12 mouse cellular contexts compared by ENCODE assay signal in the genomic region with DNA sequence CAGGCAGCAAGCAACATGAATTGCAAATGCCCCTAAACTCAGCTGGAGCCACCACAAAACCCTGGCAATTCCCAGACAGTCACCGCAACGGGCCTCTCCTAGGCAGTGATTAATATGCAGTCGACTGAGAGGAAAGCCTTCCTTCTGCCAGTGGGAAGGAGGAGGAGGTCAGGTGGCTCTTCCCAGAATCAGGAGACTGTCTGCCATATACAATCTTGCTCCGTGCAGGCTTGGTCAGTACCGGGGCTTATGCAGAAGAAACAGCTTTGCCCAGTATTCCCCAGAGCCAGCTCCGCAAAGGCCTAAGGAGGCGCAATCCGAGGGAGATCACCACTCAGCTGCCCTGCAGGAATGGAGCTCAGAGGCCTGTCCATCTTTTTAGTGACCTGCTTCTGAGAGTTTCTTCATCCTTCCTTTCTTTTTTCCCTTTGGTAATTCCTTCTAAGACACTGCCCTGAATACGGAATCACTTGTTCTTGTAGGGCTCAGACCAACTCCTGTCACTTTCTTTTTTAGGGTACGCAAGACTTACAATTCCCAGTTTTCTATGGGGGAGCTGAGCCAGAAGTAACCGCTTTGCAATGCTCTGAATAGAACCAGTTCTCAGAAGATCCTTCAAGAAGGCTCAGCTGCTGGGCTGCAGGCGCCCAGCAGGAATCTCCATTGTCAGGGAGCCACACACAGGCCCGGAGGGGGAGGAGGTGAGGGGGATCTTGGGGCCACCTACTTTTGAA.
A peak's percentile ranks its signal among the peaks of the same experiment; 100 is the strongest.
DNase-seq lines count a peak whose midpoint lies in the region; ATAC-seq and TF ChIP-seq lines count a peak whose summit lies in the region.
"Had no signal": no experiment of that assay in that cellular context is flagged by ENCODE, and none has a peak within 500 bp of the region (broad histone marks: within the 10 kb centered on the region; RNA-seq: fewer than 3 reads in every experiment).

No protein-coding gene starts in this region.

- H3K4me3 ChIP-seq in forebrain, embryonic 11.5 days (ENCODE audit: low read depth, low read length) = no peak overlapping the region
- H3K4me3 ChIP-seq in limb, embryonic 10.5 days = no peak overlapping the region
- no peak overlapping the region for H3K4me3 ChIP-seq in neural tube, embryonic 15.5 days (replicated peaks)
- H3K4me3 ChIP-seq in kidney, embryonic 15.5 days (replicated peaks) = no peak overlapping the region
- H3K4me3 ChIP-seq in lung, postnatal 0 days (ENCODE audit: low read depth, low read length) = no peak overlapping the region
- H3K4me3 ChIP-seq: lung, embryonic 15.5 days; myocyte had no signal

- 0 out of 2 replicates have a peak, but pooled peaks have one; percentile 18 for ATAC-seq in frontal cortex, adult (ENCODE audit: low TSS enrichment)
- ATAC-seq in forebrain, embryonic 11.5 days (replicated peaks; ENCODE audit: low FRiP score) = peak; percentile 89
- ATAC-seq in neural tube, embryonic 15.5 days (ENCODE audit: low FRiP score) = peak; percentile 64
- no peak for ATAC-seq in kidney, embryonic 15.5 days (replicated peaks; ENCODE audit: low FRiP score)
- no peak for ATAC-seq in lung, postnatal 0 days

- no peak for DNase-seq in frontal cortex, adult 2 months (ENCODE audit: extremely low spot score in 1 of 2, low spot score in 1 of 2)
- DNase-seq in forebrain, embryonic 11.5 days (ENCODE audit: low spot score) = peak; percentile 87
- DNase-seq in limb, embryonic 10.5 days (ENCODE audit: low spot score) = no peak
- DNase-seq in spleen, adult 18-20 months = no peak
- DNase-seq in lung, postnatal 0 days (ENCODE audit: low spot score) = no peak
- DNase-seq: gastrocnemius, postnatal 14 days; thymus, postnatal 14 days had no signal

- no peaks in the 10 kb centered on the region for H3K9me3 ChIP-seq in forebrain, embryonic 11.5 days (ENCODE audit: control insufficient read depth, low read length)
- no peaks in the 10 kb centered on the region for H3K9me3 ChIP-seq in limb, embryonic 10.5 days (replicated peaks)
- no peaks in the 10 kb centered on the region for H3K9me3 ChIP-seq in neural tube, embryonic 15.5 days (replicated peaks)
- no peaks in the 10 kb centered on the region for H3K9me3 ChIP-seq in kidney, embryonic 15.5 days (replicated peaks)
- no peaks in the 10 kb centered on the region for H3K9me3 ChIP-seq in lung, postnatal 0 days (ENCODE audit: low read length)
- H3K9me3 ChIP-seq: lung, embryonic 15.5 days had no signal

- 6% methylated on average over 13 of the region's 13 CpGs for WGBS in forebrain, embryonic 11.5 days
- WGBS in limb, embryonic 10.5 days = 34% methylated on average over 13 of the region's 13 CpGs
- 12% methylated on average over 13 of the region's 13 CpGs for WGBS in neural tube, embryonic 15.5 days
- 49% methylated on average over 13 of the region's 13 CpGs for WGBS in kidney, embryonic 15.5 days
- 48% methylated on average over 13 of the region's 13 CpGs for WGBS in lung, postnatal 0 days

- no peaks in the 10 kb centered on the region; the same call in 1 of the 2 replicates for H3K27me3 ChIP-seq in forebrain, embryonic 11.5 days (ENCODE audit: control insufficient read depth, insufficient read depth, low read length)
- no peaks in the 10 kb centered on the region for H3K27me3 ChIP-seq in limb, embryonic 10.5 days (ENCODE audit: low read depth, poor library complexity, severe bottlenecking)
- H3K27me3 ChIP-seq in neural tube, embryonic 15.5 days (replicated peaks) = no peaks in the 10 kb centered on the region
- peaks cover 7% of the 10 kb centered on the region; the same call in 1 of the 2 replicates for H3K27me3 ChIP-seq in kidney, embryonic 15.5 days
- H3K27me3 ChIP-seq in lung, postnatal 0 days (replicated peaks; ENCODE audit: insufficient read depth, low read length) = peaks cover 5% of the 10 kb centered on the region; the same call in 1 of the 2 replicates

- H3K36me3 ChIP-seq in forebrain, embryonic 11.5 days (ENCODE audit: control insufficient read depth, insufficient read depth, low read length) = no peaks in the 10 kb centered on the region
- 0 out of 2 replicates have a peak, but pooled peaks cover 4% of the 10 kb centered on the region for H3K36me3 ChIP-seq in limb, embryonic 10.5 days
- H3K36me3 ChIP-seq in neural tube, embryonic 15.5 days = no peaks in the 10 kb centered on the region
- no peaks in the 10 kb centered on the region for H3K36me3 ChIP-seq in kidney, embryonic 15.5 days
- H3K36me3 ChIP-seq in lung, postnatal 0 days (ENCODE audit: insufficient read depth, low read length) = no peaks in the 10 kb centered on the region
- H3K36me3 ChIP-seq: lung, embryonic 15.5 days had no signal

- TF ChIP-seq CTCF in lung, postnatal 0 days (IDR thresholded peaks at IDR 0.05) = no peak

- peaks cover 48% of the 10 kb centered on the region for H3K4me1 ChIP-seq in forebrain, embryonic 11.5 days (replicated peaks; ENCODE audit: control insufficient read depth, insufficient read depth, low read length)
- peaks cover 95% of the 10 kb centered on the region for H3K4me1 ChIP-seq in limb, embryonic 10.5 days
- H3K4me1 ChIP-seq in neural tube, embryonic 15.5 days = peaks cover 37% of the 10 kb centered on the region
- H3K4me1 ChIP-seq in kidney, embryonic 15.5 days = peaks cover 26% of the 10 kb centered on the region
- peaks cover 5% of the 10 kb centered on the region; the same call in 1 of the 2 replicates for H3K4me1 ChIP-seq in lung, postnatal 0 days (ENCODE audit: insufficient read depth, low read depth, low read length)

- peak overlapping the region; percentile 37 for H3K4me2 ChIP-seq in forebrain, embryonic 11.5 days (ENCODE audit: low read depth, low read length, severe bottlenecking)
- no peak overlapping the region for H3K4me2 ChIP-seq in neural tube, embryonic 15.5 days
- H3K4me2 ChIP-seq in kidney, embryonic 15.5 days = no peak overlapping the region
- H3K4me2 ChIP-seq in lung, postnatal 0 days (replicated peaks; ENCODE audit: low read depth, low read length) = no peak overlapping the region
- H3K4me2 ChIP-seq: lung, embryonic 15.5 days had no signal

- peak overlapping the region; percentile 35 for H3K9ac ChIP-seq in forebrain, embryonic 11.5 days (ENCODE audit: low read length)
- H3K9ac ChIP-seq in neural tube, embryonic 15.5 days (replicated peaks) = no peak overlapping the region
- no peak overlapping the region for H3K9ac ChIP-seq in kidney, embryonic 15.5 days
- H3K9ac ChIP-seq in lung, postnatal 0 days (replicated peaks; ENCODE audit: low read depth) = no peak overlapping the region
- H3K9ac ChIP-seq: lung, embryonic 15.5 days had no signal

- H3K27ac ChIP-seq in forebrain, embryonic 11.5 days (ENCODE audit: low read depth, low read length) = peak overlapping the region; percentile 92
- H3K27ac ChIP-seq in limb, embryonic 10.5 days = peak overlapping the region; percentile 42; the same call in 1 of the 2 replicates
- H3K27ac ChIP-seq in neural tube, embryonic 15.5 days (replicated peaks) = 0 out of 2 replicates have a peak overlapping the region, but pooled peaks have one; percentile 37
- H3K27ac ChIP-seq in kidney, embryonic 15.5 days = no peak overlapping the region
- no peak overlapping the region for H3K27ac ChIP-seq in lung, postnatal 0 days (ENCODE audit: low read length)
- H3K27ac ChIP-seq: lung, embryonic 15.5 days had no signal

- TF ChIP-seq EP300 in lung, postnatal 0 days (IDR thresholded peaks at IDR 0.05) = no peak

Comparison
In these comparisons a context has a peak if more than half of its experiments do, and no peak if none do; other contexts are left out.
1. ATAC-seq: peak in frontal cortex, adult (single experiment), forebrain, embryonic 11.5 days (single experiment) and neural tube, embryonic 15.5 days (single experiment); none in kidney, embryonic 15.5 days (single experiment) and lung, postnatal 0 days (single experiment).
2. H3K27ac ChIP-seq: peak in forebrain, embryonic 11.5 days (single experiment), limb, embryonic 10.5 days (single experiment) and neural tube, embryonic 15.5 days (single experiment); none in kidney, embryonic 15.5 days (single experiment) and lung, postnatal 0 days (single experiment).